Mouse (Mus musculus): ENCODE results near the gene D16Ertd472e.
"Not testable (repeated sequence)": the region's sequence is repeated elsewhere in the genome, so short reads cannot be mapped to it uniquely, and the experiment has no call there.

D16Ertd472e gene

GRCm38 (mm10) chr16:78573016-78573415 lies 3.5 kb downstream of the D16Ertd472e start:
- DNase-seq (ENCODE audit: low read depth in 1 of 2, low spot score in 2 of 2): no peak

GRCm38 (mm10) chr16:78564110-78564821 lies 12.2 kb downstream of the D16Ertd472e start:
- no peak for DNase-seq (ENCODE audit: low read depth in 1 of 2, low spot score in 2 of 2)

- DNase-seq (ENCODE audit: low read depth in 1 of 2, low spot score in 2 of 2): no peak
Measured at GRCm38 (mm10) chr16:78563093-78563971, 13.2 kb downstream of the D16Ertd472e start.

GRCm38 (mm10) chr16:78560627-78561026 lies 15.9 kb downstream of the D16Ertd472e start:
- DNase-seq (ENCODE audit: low read depth in 1 of 2, low spot score in 2 of 2): no peak

- no peak for DNase-seq (ENCODE audit: low read depth in 1 of 2, low spot score in 2 of 2)
Measured at GRCm38 (mm10) chr16:78560063-78560462, 16.4 kb downstream of the D16Ertd472e start.

- no peak for DNase-seq (ENCODE audit: low read depth in 1 of 2, low spot score in 2 of 2)
Measured at GRCm38 (mm10) chr16:78557573-78557972, 18.9 kb downstream of the D16Ertd472e start.

GRCm38 (mm10) chr16:78554911-78555648 lies 21.4 kb downstream of the D16Ertd472e start:
- no peak for DNase-seq (ENCODE audit: low read depth in 1 of 2, low spot score in 2 of 2)

GRCm38 (mm10) chr16:78547367-78547766 lies 29.1 kb downstream of the D16Ertd472e start:
- DNase-seq (ENCODE audit: low read depth in 1 of 2, low spot score in 2 of 2): no peak

GRCm38 (mm10) chr16:78546529-78546928 lies 30.0 kb downstream of the D16Ertd472e start:
- DNase-seq (ENCODE audit: low read depth in 1 of 2, low spot score in 2 of 2): no peak

GRCm38 (mm10) chr16:78540376-78541246 lies 35.9 kb downstream of the D16Ertd472e start:
- DNase-seq (ENCODE audit: low read depth in 1 of 2, low spot score in 2 of 2): no peak

- no peak for DNase-seq (ENCODE audit: low read depth in 1 of 2, low spot score in 2 of 2)
Measured at GRCm38 (mm10) chr16:78537798-78538422, 38.6 kb downstream of the D16Ertd472e start.

GRCm38 (mm10) chr16:78537322-78537721 lies 39.2 kb downstream of the D16Ertd472e start:
- no peak for DNase-seq (ENCODE audit: low read depth in 1 of 2, low spot score in 2 of 2)

- DNase-seq (ENCODE audit: low read depth in 1 of 2, low spot score in 2 of 2): no peak
Measured at GRCm38 (mm10) chr16:78534468-78534867, 42.0 kb downstream of the D16Ertd472e start.

GRCm38 (mm10) chr16:78531957-78532605 lies 44.4 kb downstream of the D16Ertd472e start:
- no peak for DNase-seq (ENCODE audit: low read depth in 1 of 2, low spot score in 2 of 2)

GRCm38 (mm10) chr16:78522974-78523373 lies 53.5 kb downstream of the D16Ertd472e start:
- no peak for DNase-seq (ENCODE audit: low read depth in 1 of 2, low spot score in 2 of 2)

GRCm38 (mm10) chr16:78518697-78519096 lies 57.8 kb downstream of the D16Ertd472e start:
- DNase-seq (ENCODE audit: low read depth in 1 of 2, low spot score in 2 of 2): no peak

- no peak for DNase-seq (ENCODE audit: low read depth in 1 of 2, low spot score in 2 of 2)
Measured at GRCm38 (mm10) chr16:78517171-78517570, 59.3 kb downstream of the D16Ertd472e start.

- DNase-seq (ENCODE audit: low read depth in 1 of 2, low spot score in 2 of 2): no peak
Measured at GRCm38 (mm10) chr16:78511526-78511925, 65.0 kb downstream of the D16Ertd472e start.

- no peak for DNase-seq (ENCODE audit: low read depth in 1 of 2, low spot score in 2 of 2)
Measured at GRCm38 (mm10) chr16:78502492-78502891, 74.0 kb downstream of the D16Ertd472e start.

GRCm38 (mm10) chr16:78492696-78493095 lies 83.8 kb downstream of the D16Ertd472e start:
- not testable (repeated sequence) for DNase-seq (ENCODE audit: low read depth in 1 of 2, low spot score in 2 of 2)

Measured in monocyte, adult 2 months (primary cell).